Mouse (Mus musculus) brain, embryonic 14.5 days (tissue): ENCODE measurements at regions not wholly inside any gene's neighbourhood (a gene's known extent, or its start where the extent isn't known, plus 50 kb on each side); places are given as distances from the start of the nearest gene placed in this dataset.

ENCODE experiments used
- CTCF ChIP-seq: fragments of 200-500 bp; IDR thresholded peaks from 2 replicates; pipeline ENCODE4 v1.5.1; 2012; ENCODE audit warnings: inconsistent platforms, mild to moderate bottlenecking, moderate library complexity, borderline replicate concordance; ENCODE audit not compliant: insufficient read depth, insufficient read length; ENCODE audit errors: extremely low read depth
- POLR2A ChIP-seq: fragments of 200-500 bp; IDR thresholded peaks from 2 replicates; pipeline ENCODE4 v1.6.1; 2012; ENCODE audit warnings: mild to moderate bottlenecking, inconsistent platforms, borderline replicate concordance; ENCODE audit not compliant: poor library complexity, insufficient read depth, insufficient read length, severe bottlenecking; ENCODE audit errors: extremely low read depth

DNA sequence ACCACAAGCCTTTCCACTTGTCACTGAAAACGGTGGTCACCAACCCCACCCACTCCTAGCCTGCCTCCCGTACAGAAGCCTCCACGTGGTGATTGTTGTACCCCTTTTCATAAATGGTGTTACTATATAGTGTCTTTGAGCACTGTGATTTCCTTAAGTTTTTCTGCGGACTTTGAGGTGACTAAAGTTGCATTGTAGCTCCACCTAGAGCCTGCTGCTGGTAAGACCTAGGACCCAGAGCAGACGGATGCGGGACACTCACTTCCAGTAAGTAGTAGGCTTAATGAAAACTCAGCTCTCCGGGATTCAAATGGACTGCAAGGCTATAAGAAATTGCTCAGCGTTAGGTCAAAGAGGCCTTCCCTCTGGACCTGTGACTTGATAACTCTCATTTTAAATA, 166.7 kb downstream of the Sptssa start:
- peak; percentile 76; the same call in 1 of the 2 replicates for TF ChIP-seq CTCF
- TF ChIP-seq POLR2A = no peak
